Mouse (Mus musculus) liver, embryonic 16.5 days (tissue): ENCODE measurements around the gene Wnt10a. TPM values are rescaled to one million over a fixed set of nuclear protein-coding genes. Genes with fewer than 3 reads are reported as not detected.

Experiments used
- ATAC-seq: fragments of 200-750 bp; cut with Nextera tagmentation; 2 replicates; pipeline ENCODE4 v1.8.0; 2017; ENCODE audit warnings: low read depth, mild to moderate bottlenecking, moderate number of reproducible peaks, moderate library complexity
- H3K27ac ChIP-seq: fragments of 300-500 bp; sonication (generic); 2 replicates; pipeline ENCODE4 v1.5.1; 2014; ENCODE audit warnings: mild to moderate bottlenecking, low read length
- H3K27me3 ChIP-seq: fragments of 300-500 bp; sonication (generic); 2 replicates; pipeline ENCODE4 v1.6.1; 2014; ENCODE audit warnings: low read depth, low read length, mixed read lengths; ENCODE audit not compliant: control insufficient read depth, insufficient read depth
- H3K36me3 ChIP-seq: fragments of 300-500 bp; sonication (generic); 2 replicates; pipeline ENCODE4 v1.6.1; 2014; ENCODE audit warnings: mild to moderate bottlenecking; ENCODE audit not compliant: control insufficient read depth, insufficient read depth
- H3K4me1 ChIP-seq: fragments of 300-500 bp; sonication (generic); 2 replicates; pipeline ENCODE4 v1.6.1; 2014; ENCODE audit warnings: low read depth, low read length, mixed read lengths; ENCODE audit not compliant: control insufficient read depth
- H3K4me2 ChIP-seq: fragments of 300-500 bp; sonication (generic); 2 replicates; pipeline ENCODE4 v1.6.1; 2014; ENCODE audit warnings: low read depth, low read length, mixed read lengths
- H3K4me3 ChIP-seq: fragments of 300-500 bp; sonication (generic); 2 replicates; pipeline ENCODE4 v1.5.1; 2014; ENCODE audit warnings: low read depth, mild to moderate bottlenecking, low read length
- H3K9ac ChIP-seq: fragments of 300-500 bp; sonication (generic); 2 replicates; pipeline ENCODE4 v1.6.1; 2014; ENCODE audit warnings: low read depth, low read length
- H3K9me3 ChIP-seq: fragments of 300-500 bp; sonication (generic); replicated peaks from 2 replicates; pipeline ENCODE4 v1.6.1; 2016; ENCODE audit warnings: low read length; ENCODE audit not compliant: control insufficient read depth
- WGBS: fragments of 180-500 bp; shearing (Covaris S2); extraction: QIAGEN DNeasy Blood & Tissue Kit; methylation state at CpG from one replicate; pipeline ENCODE4 v1.1.7; 2014; ENCODE audit not compliant: insufficient replicate concordance; 5-methylcytosine and 5-hydroxymethylcytosine counted together
- polyA plus RNA-seq: library from polyadenylated mRNA; unstranded; fragments of >200 nt; fragmentation: Nextera tagmentation; extraction: Ambion mirVana; gene quantifications from 2 replicates; pipeline ENCODE4 v1.2.1, GENCODE M21; 2015

Gene Wnt10a
- not detected in 2 replicates for polyA plus RNA-seq

GRCm38 (mm10) chr1:74791249-74791648 lies at the start of gene Wnt10a:
TSS of gene Wnt10a (plus strand) at chr1:74791516.
- WGBS = 1% methylated on average over 11 of the region's 11 CpGs
- Histone ChIP-seq H3K4me2 (no peak within 1 kb of the TSS), H3K27me3 (peaks cover 97% of the 10 kb centered on the region), H3K36me3 (no peaks in the 10 kb centered on the region), H3K27ac (no peak within 1 kb of the TSS), H3K9ac (no peak within 1 kb of the TSS), H3K9me3 (no peaks in the 10 kb centered on the region), H3K4me3 (no peak within 1 kb of the TSS), H3K4me1 (no peaks in the 10 kb centered on the region)
- ATAC-seq = no peak

GRCm38 (mm10) chr1:74747335-74747734 lies 44.0 kb upstream of the Wnt10a start:
- Histone ChIP-seq H3K4me3 (no peak overlapping the region), H3K27me3 (no peaks in the 10 kb centered on the region; the same call in 1 of the 2 replicates), H3K9me3 (no peaks in the 10 kb centered on the region), H3K9ac (no peak overlapping the region), H3K4me1 (no peaks in the 10 kb centered on the region; the same call in 1 of the 2 replicates), H3K4me2 (no peak overlapping the region), H3K27ac (no peak overlapping the region), H3K36me3 (no peaks in the 10 kb centered on the region)
- 56% methylated on average over 5 of the region's 5 CpGs for WGBS
- ATAC-seq = no peak

- H3K4me3 ChIP-seq = peak within 1 kb of the TSS; percentile 19
- WGBS = 6% methylated on average over 30 of the region's 30 CpGs
- H3K27ac ChIP-seq = no peak within 1 kb of the TSS
- no peaks in the 10 kb centered on the region for H3K9me3 ChIP-seq
- peak within 1 kb of the TSS; percentile 32 for H3K4me2 ChIP-seq
- no peaks in the 10 kb centered on the region; the same call in 1 of the 2 replicates for H3K27me3 ChIP-seq
- H3K9ac ChIP-seq = no peak within 1 kb of the TSS
- ATAC-seq = no peak
- no peaks in the 10 kb centered on the region; the same call in 1 of the 2 replicates for H3K4me1 ChIP-seq
- no peaks in the 10 kb centered on the region for H3K36me3 ChIP-seq
Measured at GRCm38 (mm10) chr1:74748643-74749271, 42.6 kb upstream of the Wnt10a start, which contains the start of gene Prkag3. TSS of gene Prkag3 (minus strand) at chr1:74749221.

GRCm38 (mm10) chr1:74749301-74749700 lies 42.0 kb upstream of the Wnt10a start:
- H3K4me2 ChIP-seq = no peak overlapping the region

GRCm38 (mm10) chr1:74750683-74751082 lies 40.6 kb upstream of the Wnt10a start:
- Histone ChIP-seq H3K4me3 (no peak overlapping the region), H3K27ac (no peak overlapping the region), H3K27me3 (no peaks in the 10 kb centered on the region; the same call in 1 of the 2 replicates), H3K4me2 (no peak overlapping the region), H3K36me3 (no peaks in the 10 kb centered on the region), H3K4me1 (no peaks in the 10 kb centered on the region; the same call in 1 of the 2 replicates), H3K9me3 (no peaks in the 10 kb centered on the region), H3K9ac (no peak overlapping the region)
- WGBS = 60% methylated on average over 4 of the region's 4 CpGs
- no peak for ATAC-seq

More at GRCm38 (mm10) chr1:74749301-74749700, 42.0 kb upstream of the Wnt10a start:
- Histone ChIP-seq H3K9me3 (no peaks in the 10 kb centered on the region), H3K4me3 (no peak overlapping the region), H3K27me3 (no peaks in the 10 kb centered on the region; the same call in 1 of the 2 replicates), H3K36me3 (no peaks in the 10 kb centered on the region), H3K27ac (no peak overlapping the region), H3K4me1 (no peaks in the 10 kb centered on the region; the same call in 1 of the 2 replicates), H3K9ac (no peak overlapping the region)
- WGBS = 49% methylated on average over 7 of the region's 7 CpGs
- ATAC-seq = no peak

GRCm38 (mm10) chr1:74752150-74752549 lies 39.2 kb upstream of the Wnt10a start:
- H3K36me3 ChIP-seq = no peaks in the 10 kb centered on the region
- no peak overlapping the region for H3K27ac ChIP-seq
- H3K9ac ChIP-seq = no peak overlapping the region
- no peaks in the 10 kb centered on the region; the same call in 1 of the 2 replicates for H3K27me3 ChIP-seq
- no peak overlapping the region for H3K4me2 ChIP-seq
- no peaks in the 10 kb centered on the region for H3K9me3 ChIP-seq
- 67% methylated on average over 8 of the region's 8 CpGs for WGBS
- no peak for ATAC-seq
- no peaks in the 10 kb centered on the region; the same call in 1 of the 2 replicates for H3K4me1 ChIP-seq
- no peak overlapping the region for H3K4me3 ChIP-seq

- no peak overlapping the region for H3K27ac ChIP-seq
- H3K4me3 ChIP-seq = no peak overlapping the region
- no peaks in the 10 kb centered on the region; the same call in 1 of the 2 replicates for H3K4me1 ChIP-seq
- H3K36me3 ChIP-seq = no peaks in the 10 kb centered on the region
- H3K27me3 ChIP-seq = no peaks in the 10 kb centered on the region; the same call in 1 of the 2 replicates
- H3K9me3 ChIP-seq = no peaks in the 10 kb centered on the region
- no peak overlapping the region for H3K9ac ChIP-seq
- no peak for ATAC-seq
- H3K4me2 ChIP-seq = no peak overlapping the region
- WGBS = 74% methylated on average over 3 of the region's 3 CpGs
Measured at GRCm38 (mm10) chr1:74752833-74753232, 38.5 kb upstream of the Wnt10a start.

- WGBS = 59% methylated on average over 8 of the region's 8 CpGs
- H3K27me3 ChIP-seq = no peaks in the 10 kb centered on the region; the same call in 1 of the 2 replicates
- H3K36me3 ChIP-seq = no peaks in the 10 kb centered on the region
- H3K4me2 ChIP-seq = no peak overlapping the region
- no peaks in the 10 kb centered on the region; the same call in 1 of the 2 replicates for H3K4me1 ChIP-seq
- no peak for ATAC-seq
- H3K9ac ChIP-seq = no peak overlapping the region
- H3K9me3 ChIP-seq = no peaks in the 10 kb centered on the region
- H3K27ac ChIP-seq = no peak overlapping the region
- H3K4me3 ChIP-seq = no peak overlapping the region
Measured at GRCm38 (mm10) chr1:74753266-74753974, 37.9 kb upstream of the Wnt10a start.
